Mouse (Mus musculus) liver, embryonic 13.5 days (tissue): ENCODE measurements around the gene Ly75. TPM values are rescaled to one million over a fixed set of nuclear protein-coding genes. Genes with fewer than 3 reads are reported as not detected.

Experiments
- ATAC-seq: fragments of 200-750 bp; cut with Nextera tagmentation; 2 replicates; pipeline ENCODE4 v1.8.0; 2017; ENCODE audit warnings: low read depth, mild to moderate bottlenecking, moderate number of reproducible peaks, moderate library complexity
- DNase-seq: peaks from one replicate; pipeline ENCODE4 v3.0.0; 2022
- H3K27ac ChIP-seq: fragments of 300-500 bp; sonication (generic); 2 replicates; pipeline ENCODE4 v1.5.1; 2015; ENCODE audit warnings: moderate library complexity, mild to moderate bottlenecking, inconsistent platforms
- H3K27me3 ChIP-seq: fragments of 300-500 bp; sonication (generic); 2 replicates; pipeline ENCODE4 v1.6.1; 2015; ENCODE audit warnings: mild to moderate bottlenecking, inconsistent platforms
- H3K36me3 ChIP-seq: fragments of 300-500 bp; sonication (generic); 2 replicates; pipeline ENCODE4 v1.6.1; 2015; ENCODE audit warnings: mild to moderate bottlenecking, inconsistent platforms
- H3K4me1 ChIP-seq: fragments of 300-500 bp; sonication (generic); replicated peaks from 2 replicates; pipeline ENCODE4 v1.6.1; 2015; ENCODE audit warnings: inconsistent platforms
- H3K4me2 ChIP-seq: fragments of 300-500 bp; sonication (generic); 2 replicates; pipeline ENCODE4 v1.6.1; 2015; ENCODE audit warnings: inconsistent platforms, mild to moderate bottlenecking, moderate library complexity
- H3K4me3 ChIP-seq: fragments of 300-500 bp; sonication (generic); replicated peaks from 2 replicates; pipeline ENCODE4 v1.5.1; 2015; ENCODE audit warnings: mild to moderate bottlenecking, inconsistent platforms
- H3K9ac ChIP-seq: fragments of 300-500 bp; sonication (generic); 2 replicates; pipeline ENCODE4 v1.6.1; 2015; ENCODE audit warnings: mild to moderate bottlenecking, inconsistent platforms
- H3K9me3 ChIP-seq: fragments of 300-500 bp; sonication (generic); replicated peaks from 2 replicates; pipeline ENCODE4 v1.6.1; 2016; ENCODE audit warnings: inconsistent platforms
- WGBS: fragments of 180-500 bp; shearing (Covaris S2); methylation state at CpG from one replicate; pipeline ENCODE4 v1.1.7; 2015; ENCODE audit not compliant: insufficient replicate concordance; 5-methylcytosine and 5-hydroxymethylcytosine counted together
- polyA plus RNA-seq: library from polyadenylated mRNA; unstranded; fragments of >200 nt; fragmentation: Nextera tagmentation; extraction: Ambion mirVana; gene quantifications from 2 replicates; pipeline ENCODE4 v1.2.1, GENCODE M21; 2015

The Ly75 gene
- polyA plus RNA-seq, 1 experiment from 2014 or later, result 3.1 TPM

DNA sequence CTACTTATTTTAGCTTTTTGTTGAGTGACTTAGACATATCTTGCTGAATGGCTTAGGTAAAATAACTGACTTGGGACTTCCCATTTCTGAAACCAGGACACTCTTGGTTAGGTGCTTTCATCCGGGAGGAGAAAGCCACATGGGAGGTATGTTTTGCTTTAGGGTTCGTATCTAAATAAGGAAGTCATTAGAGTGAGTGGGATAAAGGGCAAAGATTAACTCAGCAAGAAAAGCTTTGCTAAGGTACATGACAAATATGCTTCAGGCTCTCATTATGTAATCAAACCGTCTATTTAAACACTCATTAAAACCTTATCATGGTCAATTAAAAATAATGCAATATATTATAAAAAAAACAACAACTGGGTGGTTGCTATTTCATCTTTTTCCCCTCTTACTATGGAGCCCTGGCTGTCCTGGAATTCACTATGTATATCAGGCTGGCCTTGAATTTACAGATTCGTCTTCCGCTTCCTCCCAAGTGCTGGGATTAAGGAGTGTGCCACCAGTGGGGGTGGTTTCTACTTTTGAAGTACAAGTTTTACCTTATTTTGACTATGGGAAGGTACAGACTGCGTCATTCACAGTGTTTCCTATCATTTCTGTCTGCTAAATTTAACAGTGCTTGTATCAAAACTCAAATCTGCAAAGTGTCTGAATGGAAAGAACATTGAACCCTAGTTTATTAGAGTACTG is 60.9 kb downstream of the Ly75 start:
- WGBS, result 66% methylated on average over 6 of the region's 6 CpGs

DNA sequence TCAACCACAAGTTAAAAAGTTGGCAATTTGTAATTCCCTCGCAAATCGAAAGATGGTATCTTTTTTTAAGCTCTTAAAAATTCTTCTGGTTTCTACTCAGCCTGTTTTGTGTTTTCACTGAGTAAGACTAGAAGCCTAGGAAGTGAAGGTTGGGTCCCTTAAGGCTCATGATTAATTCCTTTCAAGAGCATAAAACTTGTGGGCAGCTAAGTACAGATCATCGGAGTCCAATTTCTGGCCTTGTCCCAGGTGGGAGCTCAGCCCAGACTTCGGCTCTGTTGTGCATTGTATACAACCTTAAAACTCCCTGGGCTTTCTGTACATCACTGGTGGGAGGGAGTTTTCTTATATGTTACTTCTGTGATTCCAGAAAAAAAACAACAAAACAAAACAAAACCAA is 79.3 kb downstream of the Ly75 start:
- ATAC-seq (no peak), DNase-seq (no peak)
- Histone ChIP-seq H3K4me1 (no peaks in the 10 kb centered on the region), H3K27me3 (no peaks in the 10 kb centered on the region), H3K4me2 (no peak overlapping the region), H3K27ac (no peak overlapping the region), H3K9ac (no peak overlapping the region), H3K4me3 (no peak overlapping the region), H3K9me3 (no peaks in the 10 kb centered on the region), H3K36me3 (peaks cover 2% of the 10 kb centered on the region; the same call in 1 of the 2 replicates)
- WGBS, result 78% methylated on average over 4 of the region's 4 CpGs

More for the DNA sequence above, 60.9 kb downstream of the Ly75 start:
- H3K4me3 ChIP-seq, result no peak overlapping the region
- no peak overlapping the region for H3K27ac ChIP-seq
- H3K36me3 ChIP-seq, result no peaks in the 10 kb centered on the region
- no peaks in the 10 kb centered on the region for H3K4me1 ChIP-seq
- no peak overlapping the region for H3K4me2 ChIP-seq
- no peaks in the 10 kb centered on the region for H3K27me3 ChIP-seq
- DNase-seq (no peak), ATAC-seq (no peak)
- H3K9me3 ChIP-seq, result no peaks in the 10 kb centered on the region
- H3K9ac ChIP-seq, result no peak overlapping the region

GRCm38 (mm10) chr2:60299323-60299722 is 83.8 kb downstream of the Ly75 start:
- Histone ChIP-seq H3K4me3 (no peak overlapping the region), H3K36me3 (peaks cover 7% of the 10 kb centered on the region), H3K9ac (no peak overlapping the region), H3K9me3 (no peaks in the 10 kb centered on the region), H3K4me1 (no peaks in the 10 kb centered on the region), H3K4me2 (no peak overlapping the region), H3K27me3 (no peaks in the 10 kb centered on the region), H3K27ac (no peak overlapping the region)
- no peak for DNase-seq
- no peak for ATAC-seq
- 69% methylated on average over 2 of the region's 2 CpGs for WGBS

GRCm38 (mm10) chr2:60298266-60298665 is 84.8 kb downstream of the Ly75 start:
- H3K9me3 ChIP-seq, result no peaks in the 10 kb centered on the region
- peaks cover 7% of the 10 kb centered on the region for H3K36me3 ChIP-seq
- ATAC-seq (no peak), DNase-seq (no peak)
- H3K27me3 ChIP-seq, result no peaks in the 10 kb centered on the region
- H3K9ac ChIP-seq, result no peak overlapping the region
- H3K4me1 ChIP-seq, result no peaks in the 10 kb centered on the region
- 42% methylated on average over 3 of the region's 3 CpGs for WGBS
- H3K4me2 ChIP-seq, result no peak overlapping the region
- H3K27ac ChIP-seq, result no peak overlapping the region
- H3K4me3 ChIP-seq, result no peak overlapping the region

- ATAC-seq, result no peak
- H3K9ac ChIP-seq, result no peak overlapping the region
- no peak overlapping the region for H3K4me2 ChIP-seq
- H3K9me3 ChIP-seq, result no peaks in the 10 kb centered on the region
- H3K4me1 ChIP-seq, result no peaks in the 10 kb centered on the region
- H3K27me3 ChIP-seq, result no peaks in the 10 kb centered on the region
- DNase-seq, result no peak
- H3K27ac ChIP-seq, result no peak overlapping the region
- WGBS, result 58% methylated on average over 4 of the region's 4 CpGs
- H3K36me3 ChIP-seq, result peaks cover 3% of the 10 kb centered on the region; the same call in 1 of the 2 replicates
- H3K4me3 ChIP-seq, result no peak overlapping the region
These were observed 91.7 kb downstream of the Ly75 start for GRCm38 (mm10) chr2:60291381-60291780.

DNA sequence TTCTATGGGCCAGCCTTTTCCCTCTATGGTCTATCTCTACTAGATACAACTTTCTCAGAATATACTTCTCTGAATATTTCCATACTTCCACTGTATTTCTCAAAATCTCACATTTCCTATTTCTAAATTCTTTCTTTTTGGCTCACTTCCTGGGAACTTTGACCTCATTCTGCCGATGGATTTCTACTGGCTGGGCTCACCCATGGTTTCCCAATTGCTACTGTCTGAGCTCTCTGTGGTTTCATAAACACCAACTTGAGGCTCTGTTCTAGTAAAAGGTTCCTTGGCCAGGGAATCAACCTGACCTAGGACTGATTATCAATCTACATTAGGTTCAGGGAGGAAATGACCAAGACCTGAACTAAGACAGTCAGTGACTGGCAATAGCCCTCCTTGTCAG is 93.7 kb downstream of the Ly75 start:
- Histone ChIP-seq H3K27ac (no peak overlapping the region), H3K27me3 (peaks cover 7% of the 10 kb centered on the region), H3K4me1 (0 out of 2 replicates have a peak, but pooled peaks cover 3% of the 10 kb centered on the region), H3K9ac (no peak overlapping the region), H3K36me3 (no peaks in the 10 kb centered on the region), H3K4me3 (no peak overlapping the region), H3K9me3 (0 out of 2 replicates have a peak, but pooled peaks cover 5% of the 10 kb centered on the region), H3K4me2 (no peak overlapping the region)
- DNase-seq, result no peak
- no peak for ATAC-seq
- 49% methylated on average over 1 of the region's 1 CpGs for WGBS

GRCm38 (mm10) chr2:60288606-60289005 is 94.5 kb downstream of the Ly75 start:
- H3K4me2 ChIP-seq, result no peak overlapping the region
- WGBS, result 24% methylated on average over 4 of the region's 4 CpGs
- H3K9ac ChIP-seq, result no peak overlapping the region
- no peak for DNase-seq
- peaks cover 8% of the 10 kb centered on the region; the same call in 1 of the 2 replicates for H3K4me1 ChIP-seq
- no peak overlapping the region for H3K4me3 ChIP-seq
- 0 out of 2 replicates have a peak, but pooled peaks cover 5% of the 10 kb centered on the region for H3K9me3 ChIP-seq
- H3K27me3 ChIP-seq, result peaks cover 15% of the 10 kb centered on the region
- no peak for ATAC-seq
- no peak overlapping the region for H3K27ac ChIP-seq
- no peaks in the 10 kb centered on the region for H3K36me3 ChIP-seq

DNA sequence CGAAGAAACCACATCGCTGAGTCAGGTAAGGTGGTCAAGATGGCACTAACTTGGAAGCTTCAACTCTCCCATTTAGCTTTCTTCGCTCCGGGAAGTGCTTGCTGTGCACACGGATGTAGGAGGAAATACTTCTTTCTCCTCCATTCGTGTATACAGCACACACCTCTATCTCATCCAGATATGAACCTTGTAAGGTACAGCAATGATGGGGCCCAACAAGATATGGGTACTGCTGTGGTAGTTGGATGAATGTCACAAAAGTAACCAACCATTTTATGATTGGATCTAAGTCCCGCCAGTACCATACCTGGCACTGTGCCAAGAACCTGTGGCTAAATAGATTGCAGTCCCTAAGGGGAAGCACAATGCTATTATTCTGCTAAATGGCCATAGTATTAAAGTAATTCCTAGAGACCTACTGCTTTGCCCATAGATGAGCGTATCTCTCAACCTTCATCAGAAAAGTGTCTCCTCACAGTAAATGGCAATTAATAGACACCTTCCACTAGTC is 97.9 kb downstream of the Ly75 start:
- 0 out of 2 replicates have a peak, but pooled peaks cover 5% of the 10 kb centered on the region for H3K9me3 ChIP-seq
- H3K4me2 ChIP-seq, result 0 out of 2 replicates have a peak overlapping the region, but pooled peaks have one; percentile 61
- H3K27ac ChIP-seq, result no peak overlapping the region
- peaks cover 10% of the 10 kb centered on the region for H3K4me1 ChIP-seq
- 72% methylated on average over 8 of the region's 8 CpGs for WGBS
- H3K27me3 ChIP-seq, result peaks cover 26% of the 10 kb centered on the region
- no peak overlapping the region for H3K9ac ChIP-seq
- no peak for DNase-seq
- H3K4me3 ChIP-seq, result no peak overlapping the region
- ATAC-seq, result no peak
- no peaks in the 10 kb centered on the region for H3K36me3 ChIP-seq

DNA sequence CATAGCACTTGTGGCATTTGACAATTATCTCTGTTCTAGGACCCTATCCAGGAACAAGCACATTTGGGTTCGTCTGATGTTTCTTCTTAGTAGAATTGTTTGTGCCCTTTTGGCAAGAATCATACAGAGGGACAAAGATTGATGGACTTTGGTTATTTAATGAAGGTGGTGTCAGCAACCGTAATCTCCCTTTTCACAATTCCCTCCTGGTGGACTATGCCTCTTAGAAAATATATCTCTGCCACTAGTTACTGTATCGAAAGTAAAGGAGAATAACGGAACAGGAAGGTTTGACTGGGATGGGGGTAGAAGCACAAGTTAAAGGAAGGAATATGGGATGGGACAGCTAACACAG is 98.7 kb downstream of the Ly75 start, which contains the start of gene Cd302:
Gene Cd302 (minus strand): TSS at position 22 of the 355 bp plus-strand sequence.
- Histone ChIP-seq H3K27me3 (peaks cover 26% of the 10 kb centered on the region), H3K9ac (peak within 1 kb of the TSS; percentile 57), H3K27ac (peak within 1 kb of the TSS; percentile 68), H3K9me3 (0 out of 2 replicates have a peak, but pooled peaks cover 5% of the 10 kb centered on the region), H3K4me3 (peak within 1 kb of the TSS; percentile 53), H3K4me1 (peaks cover 10% of the 10 kb centered on the region), H3K36me3 (no peaks in the 10 kb centered on the region), H3K4me2 (peak within 1 kb of the TSS; percentile 61)
- no peak for DNase-seq
- 0 out of 2 replicates have a peak, but pooled peaks have one; percentile 5 for ATAC-seq
- 28% methylated on average over 4 of the region's 4 CpGs for WGBS

DNA sequence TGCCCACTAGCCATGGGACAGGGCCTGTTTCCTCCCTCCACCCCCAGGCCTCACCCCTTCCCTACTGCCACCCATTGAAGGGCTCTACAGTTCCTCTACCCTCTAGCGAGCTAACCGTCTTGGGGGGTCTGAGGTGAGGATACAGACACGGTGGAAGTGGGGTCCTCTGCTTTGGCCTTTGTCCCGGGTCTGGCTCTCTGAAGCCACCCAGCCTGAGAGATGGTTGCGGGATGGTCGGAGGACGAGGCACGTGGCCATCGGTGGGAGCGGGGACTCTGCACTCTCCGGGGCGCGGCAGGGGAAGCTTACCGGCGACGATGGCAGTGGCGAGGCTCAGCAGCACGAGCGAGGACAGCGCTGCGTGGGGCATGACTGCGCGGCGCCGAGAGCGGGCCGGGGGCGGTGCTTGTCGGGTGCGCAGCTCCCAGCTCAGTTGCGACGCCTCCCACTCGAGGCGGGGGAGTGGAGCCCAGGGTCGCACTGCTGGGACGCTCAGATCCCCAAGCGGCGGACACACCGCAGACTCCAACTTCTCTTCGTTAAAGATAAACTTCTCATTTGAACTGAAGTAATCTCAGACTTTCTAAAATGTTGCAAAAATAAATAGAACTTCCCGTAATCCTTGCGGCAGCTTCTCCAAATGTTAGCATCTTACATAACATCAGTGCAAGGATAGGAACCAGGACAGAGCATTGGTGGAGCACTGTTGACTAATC is 99.2 kb downstream of the Ly75 start:
- WGBS, result under 1% methylated on average over 42 of the region's 42 CpGs
- Histone ChIP-seq H3K9ac (peak overlapping the region; percentile 57), H3K9me3 (0 out of 2 replicates have a peak, but pooled peaks cover 5% of the 10 kb centered on the region), H3K4me3 (peak overlapping the region; percentile 53), H3K27ac (peak overlapping the region; percentile 68), H3K4me2 (peak overlapping the region; percentile 61), H3K4me1 (peaks cover 10% of the 10 kb centered on the region), H3K36me3 (no peaks in the 10 kb centered on the region), H3K27me3 (peaks cover 26% of the 10 kb centered on the region)
- DNase-seq (no peak), ATAC-seq (peak; percentile 69)

- 19% methylated on average over 9 of the region's 9 CpGs for WGBS
- 0 out of 2 replicates have a peak, but pooled peaks cover 5% of the 10 kb centered on the region for H3K9me3 ChIP-seq
- DNase-seq (no peak), ATAC-seq (peak; percentile 9; the same call in 1 of the 2 replicates)
- H3K27me3 ChIP-seq, result peaks cover 26% of the 10 kb centered on the region
- H3K9ac ChIP-seq, result peak overlapping the region; percentile 57
- peak overlapping the region; percentile 61 for H3K4me2 ChIP-seq
- peak overlapping the region; percentile 53 for H3K4me3 ChIP-seq
- H3K36me3 ChIP-seq, result no peaks in the 10 kb centered on the region
- peak overlapping the region; percentile 68 for H3K27ac ChIP-seq
- peaks cover 10% of the 10 kb centered on the region for H3K4me1 ChIP-seq
These were observed 99.8 kb downstream of the Ly75 start for GRCm38 (mm10) chr2:60283208-60283750.
